Mouse (Mus musculus) ZHBTc4 (cell line): ENCODE data around the gene Zfp831.

Experiments
- DNase-seq: peaks from one replicate; pipeline ENCODE4 v3.0.0-alpha.2; 2011; ENCODE audit warnings: low read depth, low spot score

Zfp831 gene

GRCm38 (mm10) chr2:174644975-174645374, 1.6 kb downstream of the Zfp831 start:
- no peak for DNase-seq

GRCm38 (mm10) chr2:174652864-174653263, 9.5 kb downstream of the Zfp831 start:
- no peak for DNase-seq

GRCm38 (mm10) chr2:174655341-174655740, 12.0 kb downstream of the Zfp831 start:
- no peak for DNase-seq

DNA sequence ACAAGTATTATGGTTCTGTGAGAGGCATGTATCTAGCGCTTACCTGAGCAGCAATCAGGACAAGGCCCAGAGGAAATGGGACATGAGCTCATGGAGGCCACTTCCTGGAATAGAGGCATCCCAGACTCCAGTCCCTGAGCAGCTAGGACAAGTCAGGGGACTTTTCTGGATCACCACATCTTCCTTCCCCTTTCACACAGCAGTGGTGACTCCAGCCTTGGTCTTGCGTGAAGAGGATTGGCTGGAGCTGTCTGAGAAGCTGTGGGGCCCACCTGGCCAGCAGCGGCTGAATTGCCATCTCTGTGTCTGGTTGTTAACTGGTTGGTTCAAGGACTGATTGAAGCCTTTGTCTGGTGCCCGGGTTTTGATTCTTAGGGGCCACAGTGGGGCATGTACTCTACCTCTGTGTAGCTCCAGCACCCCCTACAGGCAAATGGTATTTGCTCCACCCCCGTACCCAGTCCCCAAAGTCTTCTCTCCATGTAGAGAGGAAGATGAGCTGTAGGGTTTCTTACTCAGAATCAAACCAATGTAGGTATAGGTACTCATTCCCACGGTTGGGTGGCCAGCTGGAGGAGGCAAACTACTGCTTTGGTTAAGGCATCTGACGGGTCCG, 15.0 kb downstream of the Zfp831 start:
- no peak for DNase-seq

GRCm38 (mm10) chr2:174659874-174660273, 16.5 kb downstream of the Zfp831 start:
- DNase-seq = no peak

- DNase-seq = no peak
Observed at GRCm38 (mm10) chr2:174660321-174660720, 17.0 kb downstream of the Zfp831 start.

GRCm38 (mm10) chr2:174661436-174662171, 18.3 kb downstream of the Zfp831 start:
- no peak for DNase-seq

- DNase-seq = no peak
Observed at GRCm38 (mm10) chr2:174662593-174662992, 19.3 kb downstream of the Zfp831 start.

DNA sequence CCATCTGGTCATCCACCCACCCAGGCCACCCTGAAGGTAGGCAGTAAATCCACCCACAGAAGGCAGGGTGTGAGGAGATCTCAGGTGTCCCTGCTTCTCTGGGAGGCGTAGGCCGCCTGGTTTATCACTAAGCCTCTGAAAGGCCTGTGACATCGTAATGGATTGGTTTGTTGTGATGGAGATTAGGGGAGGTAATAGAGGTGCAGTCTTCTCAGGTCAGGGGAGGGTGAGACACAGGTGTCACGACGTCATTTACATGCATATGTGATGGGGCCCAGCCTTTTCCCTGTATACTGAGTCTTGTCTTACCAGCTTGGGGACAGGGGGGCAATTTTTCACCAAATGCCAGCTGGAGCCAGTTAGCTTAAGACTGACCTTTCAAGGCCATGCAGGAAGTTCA, 22.1 kb downstream of the Zfp831 start:
- peak; percentile 46 for DNase-seq

DNA sequence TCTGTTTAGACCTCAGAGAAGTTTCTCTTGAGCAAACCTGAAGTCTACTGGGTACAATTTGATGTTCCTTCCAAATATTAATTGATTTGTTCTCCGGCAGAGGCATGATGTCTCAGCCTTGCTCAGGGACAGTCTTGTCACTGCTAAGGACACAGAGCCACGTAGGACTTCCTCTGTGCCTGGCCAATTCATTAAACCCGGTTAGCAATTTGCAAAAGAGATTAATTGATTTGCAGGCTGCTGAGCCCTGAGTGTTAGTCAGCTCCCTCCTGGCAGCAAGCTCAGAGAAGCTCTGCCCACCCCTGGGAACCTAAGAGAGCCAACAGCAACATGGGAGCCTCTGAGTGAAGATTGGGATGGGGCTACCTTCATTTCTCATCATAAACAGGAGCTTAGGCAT, 25.5 kb downstream of the Zfp831 start:
- no peak for DNase-seq

- DNase-seq = peak; percentile 48
Observed at GRCm38 (mm10) chr2:174672506-174673190, 29.3 kb downstream of the Zfp831 start.

DNA sequence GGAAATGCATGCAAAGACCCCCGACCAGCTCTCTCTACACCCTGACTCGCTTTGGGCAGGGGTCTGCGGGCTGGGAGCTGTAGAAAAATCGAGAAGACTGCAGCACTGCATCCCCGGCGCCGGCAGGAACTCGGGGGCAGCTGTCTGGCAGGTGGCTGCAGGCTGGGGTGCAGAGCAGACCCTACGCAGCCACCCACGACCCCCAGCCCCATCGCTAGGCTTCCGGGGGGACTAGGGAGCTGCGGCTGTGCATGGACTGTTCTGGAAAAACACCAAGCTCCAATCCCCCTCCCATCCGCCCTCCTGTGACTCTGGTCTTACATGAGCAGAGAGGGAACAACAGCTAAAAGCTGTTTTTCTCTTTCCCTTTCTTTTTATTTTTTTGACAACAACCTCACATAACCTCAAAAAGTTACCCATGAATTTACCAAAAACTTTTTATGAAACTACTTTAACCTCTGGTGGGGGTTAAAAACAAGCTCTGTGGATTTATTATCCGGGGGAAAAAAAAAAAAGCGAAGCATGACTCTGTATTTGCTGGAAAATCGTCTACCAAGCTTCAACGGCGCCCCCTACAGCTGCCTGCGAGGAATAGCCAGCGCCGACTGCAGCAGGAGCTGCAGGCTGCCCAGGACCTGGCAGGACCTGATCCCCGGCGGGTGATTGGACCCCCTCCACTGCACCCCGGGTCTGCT, 30.4 kb downstream of the Zfp831 start:
- peak; percentile 88 for DNase-seq

GRCm38 (mm10) chr2:174674287-174675045, 31.1 kb downstream of the Zfp831 start:
- no peak for DNase-seq

GRCm38 (mm10) chr2:174675642-174676041, 32.3 kb downstream of the Zfp831 start:
- DNase-seq = peak; percentile 87

GRCm38 (mm10) chr2:174701351-174701750, 58.0 kb downstream of the Zfp831 start:
- no peak for DNase-seq

DNA sequence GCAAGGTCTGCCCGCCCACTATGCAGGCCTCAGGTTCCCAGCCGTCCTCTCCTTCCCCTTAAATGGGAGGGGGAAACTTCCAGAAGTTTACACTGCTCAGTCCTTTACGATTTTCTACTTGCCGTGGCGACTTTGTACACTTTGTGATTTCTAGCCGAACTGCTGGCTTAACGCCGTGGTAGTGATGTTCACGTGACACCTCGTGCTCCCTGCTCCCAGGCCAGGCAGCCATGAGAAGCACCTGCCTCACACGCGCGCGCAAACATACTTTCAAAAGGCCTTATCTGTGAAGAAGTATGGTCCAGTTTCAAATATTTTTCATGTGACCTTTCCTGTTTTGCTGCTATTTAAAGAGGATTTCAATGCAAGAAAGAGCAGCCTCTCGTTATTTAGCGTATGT, 63.8 kb downstream of the Zfp831 start:
- no peak for DNase-seq

DNA sequence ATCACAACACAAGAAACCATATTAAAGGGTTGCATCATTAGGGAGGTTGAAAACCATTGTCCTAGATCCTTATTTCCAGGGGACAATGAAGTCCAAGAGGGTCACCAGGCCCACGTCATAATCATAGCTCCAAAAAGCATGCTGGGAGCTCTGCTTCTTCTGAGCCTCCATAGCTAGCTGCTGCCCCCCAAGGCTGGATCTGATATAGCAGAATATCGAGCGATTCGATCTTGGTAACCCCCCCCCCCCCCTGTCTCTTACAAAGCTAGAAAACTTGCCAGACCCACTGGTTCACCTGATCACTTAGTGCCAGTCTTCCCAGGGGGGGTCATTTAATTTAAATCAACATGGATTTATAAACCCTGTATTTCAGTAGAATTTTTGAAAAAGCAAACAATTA, 65.3 kb downstream of the Zfp831 start:
- DNase-seq = no peak

DNA sequence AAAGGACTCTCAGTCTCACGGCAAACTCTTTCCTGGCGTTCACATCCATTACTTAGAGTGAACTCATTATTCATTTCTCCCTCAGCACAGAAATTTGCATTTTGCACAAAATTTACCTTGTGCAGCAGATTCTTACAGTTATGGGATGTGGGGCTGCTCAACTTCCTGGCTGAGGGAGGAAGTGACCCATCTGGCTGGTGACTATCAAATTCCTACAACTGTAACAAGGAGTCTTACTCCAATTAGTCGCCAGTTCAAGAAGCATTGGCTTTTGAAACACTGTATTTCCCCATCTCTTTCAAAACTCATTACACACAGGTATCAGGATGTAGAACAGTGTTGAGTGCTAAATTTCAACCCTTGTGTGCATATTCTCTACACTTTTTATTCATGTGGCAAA, 66.9 kb downstream of the Zfp831 start:
- no peak for DNase-seq

- DNase-seq = peak; percentile 9
Observed at GRCm38 (mm10) chr2:174712043-174712442, 68.7 kb downstream of the Zfp831 start.

DNA sequence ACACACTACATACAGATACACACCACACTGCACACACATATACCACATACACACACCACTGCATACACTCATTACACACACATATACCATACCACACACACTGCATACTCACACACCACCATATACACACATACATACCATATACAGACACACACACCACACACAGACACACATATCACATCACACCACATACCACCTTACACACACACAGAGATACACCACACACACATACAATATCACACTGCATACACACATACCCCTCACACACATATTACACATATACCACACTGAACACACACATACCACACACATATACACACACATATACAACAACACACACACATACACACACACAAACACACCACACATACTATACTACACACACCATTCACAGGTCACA, 72.6 kb downstream of the Zfp831 start:
- no peak for DNase-seq

DNA sequence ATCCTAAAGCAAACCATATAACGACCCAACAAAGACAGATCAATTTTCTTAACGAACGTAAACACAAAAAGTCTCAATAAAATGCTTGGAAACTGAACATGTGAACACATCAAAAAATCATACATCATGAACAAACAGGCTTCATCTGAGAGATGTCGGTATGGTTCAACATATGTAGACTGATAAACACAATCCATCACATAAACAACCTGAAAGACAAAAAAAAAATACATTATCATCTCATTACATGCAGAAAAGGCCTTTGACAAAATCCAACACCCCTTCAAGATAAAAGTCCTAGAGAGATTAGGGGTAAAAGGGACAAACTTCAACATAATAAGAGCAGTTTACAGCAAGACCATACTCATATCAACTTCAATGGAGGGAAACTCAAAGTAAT, 74.5 kb downstream of the Zfp831 start:
- no peak for DNase-seq
